Mouse (Mus musculus): ENCODE measurements around the gene Clmp. TPM values are rescaled to one million over a fixed set of nuclear protein-coding genes. Genes with fewer than 3 reads are reported as not detected.
A peak's percentile ranks its signal among the peaks of the same experiment; 100 is the strongest.
"Not testable (repeated sequence)": the region's sequence is repeated elsewhere in the genome, so short reads cannot be mapped to it uniquely, and the experiment has no call there.

Clmp gene
- total RNA-seq, 2 experiments from 2014 or later = 27.3 to 31.1 TPM

DNA sequence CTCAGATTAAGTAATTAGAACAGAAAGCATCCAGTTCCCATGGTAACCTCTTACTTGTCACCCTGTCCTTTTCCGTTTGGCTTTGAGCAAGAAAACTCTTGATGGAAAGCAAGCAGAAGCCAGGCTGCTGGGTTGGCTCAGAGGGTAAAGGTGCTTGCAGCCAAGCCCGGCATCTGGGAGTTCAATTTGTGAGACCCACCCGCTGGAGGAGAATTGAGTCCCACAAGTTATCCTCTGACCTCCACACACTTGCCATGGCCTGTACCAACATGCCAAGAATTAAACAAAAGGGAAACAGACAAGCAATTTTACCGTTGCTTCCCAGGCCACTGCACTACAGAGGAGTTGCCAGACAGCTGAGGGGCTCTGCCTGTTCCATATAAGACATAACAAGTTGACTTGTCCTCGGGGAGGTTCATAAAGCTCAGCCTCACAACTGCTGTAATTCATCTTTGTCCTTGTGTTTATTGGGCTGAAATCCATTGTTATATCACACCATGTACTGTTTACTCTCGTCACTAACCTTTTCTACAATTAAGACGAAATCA, 80.4 kb downstream of the Clmp start:
- no peak for TF ChIP-seq CTCF (IDR thresholded peaks at IDR 0.05)
- peak overlapping the region; percentile 41 for H3K27ac ChIP-seq
- no peak overlapping the region for H3K4me3 ChIP-seq
- intact Hi-C loops (cut with DNase I) = loop anchor here (10.0 kb wide), 1 partner anchor 421 kb away; no protein-coding TSS in a partner anchor
- no peak for DNase-seq (ENCODE audit: extremely low spot score in 1 of 2, low spot score in 2 of 2)

DNA sequence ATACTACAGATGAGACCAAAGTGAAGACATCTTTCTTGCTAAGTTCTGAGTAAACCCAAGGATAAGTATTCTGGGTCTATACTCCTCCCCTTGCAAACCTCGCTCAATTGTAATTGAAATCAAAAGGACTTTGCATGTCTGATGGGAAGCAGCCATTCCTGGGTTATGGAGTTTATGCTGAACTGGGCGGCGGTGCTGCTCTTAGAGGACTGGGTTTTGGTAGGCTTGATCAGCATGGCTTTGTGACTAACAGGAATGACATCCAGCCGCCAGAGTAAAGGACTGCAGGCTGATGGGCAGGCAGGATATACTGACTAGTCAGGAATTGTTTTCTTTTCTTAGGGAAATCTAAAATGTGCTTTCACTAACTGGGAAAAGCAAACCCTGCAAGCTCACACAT, 82.2 kb downstream of the Clmp start:
- no peak for TF ChIP-seq CTCF (IDR thresholded peaks at IDR 0.05)
- no peak for DNase-seq (ENCODE audit: extremely low spot score in 1 of 2, low spot score in 2 of 2)
- H3K4me3 ChIP-seq = no peak overlapping the region
- no peak overlapping the region for H3K27ac ChIP-seq
- intact Hi-C loops (cut with DNase I) = loop anchor here (10.0 kb wide), 1 partner anchor 423 kb away; no protein-coding TSS in a partner anchor

DNA sequence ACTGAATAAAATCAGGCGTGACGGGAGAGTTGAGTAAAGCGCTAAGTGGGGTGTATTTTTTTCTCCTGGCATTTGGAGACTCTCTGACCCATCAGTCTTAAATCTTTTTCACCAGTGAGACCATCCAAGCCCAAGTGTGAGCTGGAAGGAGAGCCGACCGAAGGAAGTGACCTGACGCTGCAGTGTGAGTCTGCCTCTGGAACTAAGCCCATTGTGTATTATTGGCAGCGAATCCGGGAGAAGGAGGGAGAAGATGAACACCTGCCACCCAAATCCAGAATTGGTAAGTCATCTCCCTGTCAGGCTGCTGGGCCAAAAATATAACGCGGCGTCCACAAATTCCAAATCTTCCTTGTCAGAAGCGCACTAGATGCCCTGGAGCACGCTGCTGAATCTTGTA, 86.5 kb downstream of the Clmp start:
- intact Hi-C loops (cut with DNase I) = no loop called here
- TF ChIP-seq CTCF (IDR thresholded peaks at IDR 0.05) = no peak
- Histone ChIP-seq H3K4me3 (no peak overlapping the region), H3K27ac (no peak overlapping the region)
- no peak for DNase-seq (ENCODE audit: extremely low spot score in 1 of 2, low spot score in 2 of 2)

DNA sequence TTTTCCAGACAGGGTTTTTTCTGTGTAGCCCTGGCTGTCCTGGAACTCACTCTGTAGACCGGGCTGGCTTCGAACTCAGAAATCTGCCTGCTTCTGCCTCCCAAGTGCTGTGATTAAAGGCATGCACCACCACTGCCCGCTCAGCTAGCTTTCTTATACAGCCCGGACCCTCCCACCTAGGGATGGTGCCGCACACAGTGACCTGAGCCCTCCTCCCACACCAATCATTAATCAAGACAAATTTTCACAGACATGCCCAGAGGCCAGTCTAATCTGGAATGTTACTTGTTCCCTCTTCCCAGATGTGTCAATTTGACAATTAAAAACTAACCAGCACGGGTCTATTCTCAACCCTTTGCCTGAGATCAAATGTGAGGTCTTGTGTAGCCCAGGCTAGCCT, 87.4 kb downstream of the Clmp start:
- H3K4me3 ChIP-seq; intact Hi-C loops (cut with DNase I); DNase-seq (ENCODE audit: extremely low spot score in 1 of 2, low spot score in 2 of 2); H3K27ac ChIP-seq: not testable (repeated sequence)

DNA sequence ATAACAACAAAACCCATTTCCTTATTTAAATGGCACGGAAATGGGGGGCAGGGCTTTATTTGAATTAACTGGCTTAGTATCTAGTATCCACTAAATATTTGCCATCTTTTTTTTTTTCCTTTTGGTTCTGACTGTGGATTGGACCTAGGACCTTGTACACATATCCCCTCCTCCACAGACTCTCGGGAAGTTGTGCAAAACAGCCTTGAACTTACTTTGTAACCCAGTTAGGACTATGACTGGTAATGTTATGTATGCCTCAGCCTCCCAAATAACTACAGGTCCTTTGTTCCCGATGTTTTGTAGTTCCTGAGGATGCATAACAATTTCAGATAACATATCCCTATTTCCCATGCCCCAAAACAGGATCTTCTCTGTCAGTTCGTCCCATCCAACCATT, 88.1 kb downstream of the Clmp start:
- no peak for DNase-seq (ENCODE audit: extremely low spot score in 1 of 2, low spot score in 2 of 2)
- no peak for TF ChIP-seq CTCF (IDR thresholded peaks at IDR 0.05)

DNA sequence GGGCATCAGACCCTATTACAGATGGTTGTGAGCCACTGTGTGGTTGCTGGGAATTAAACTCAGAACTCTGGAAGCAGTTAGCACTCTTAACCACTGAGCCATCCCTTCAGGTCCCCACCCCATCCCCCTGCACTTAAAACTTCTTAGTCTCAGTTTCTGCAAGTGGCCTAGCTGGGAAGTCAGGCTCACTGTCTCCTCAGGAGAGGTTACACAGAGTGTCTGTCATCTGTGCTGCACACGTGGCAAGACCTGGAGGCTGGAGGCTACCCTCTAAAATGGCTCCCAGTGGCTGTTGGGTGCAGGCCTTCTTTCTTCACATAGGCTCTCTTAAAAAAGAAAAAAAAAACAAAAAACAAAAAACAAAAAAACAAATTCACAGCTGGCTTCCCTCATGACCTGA, 90.3 kb downstream of the Clmp start:
- H3K4me3 ChIP-seq = no peak overlapping the region
- no peak for TF ChIP-seq CTCF (IDR thresholded peaks at IDR 0.05)
- no peak overlapping the region for H3K27ac ChIP-seq
- intact Hi-C loops (cut with DNase I) = no loop called here
- no peak for DNase-seq (ENCODE audit: extremely low spot score in 1 of 2, low spot score in 2 of 2)

More for the DNA sequence above, 88.1 kb downstream of the Clmp start:
- Histone ChIP-seq H3K27ac (no peak overlapping the region), H3K4me3 (no peak overlapping the region)
- intact Hi-C loops (cut with DNase I) = no loop called here

DNA sequence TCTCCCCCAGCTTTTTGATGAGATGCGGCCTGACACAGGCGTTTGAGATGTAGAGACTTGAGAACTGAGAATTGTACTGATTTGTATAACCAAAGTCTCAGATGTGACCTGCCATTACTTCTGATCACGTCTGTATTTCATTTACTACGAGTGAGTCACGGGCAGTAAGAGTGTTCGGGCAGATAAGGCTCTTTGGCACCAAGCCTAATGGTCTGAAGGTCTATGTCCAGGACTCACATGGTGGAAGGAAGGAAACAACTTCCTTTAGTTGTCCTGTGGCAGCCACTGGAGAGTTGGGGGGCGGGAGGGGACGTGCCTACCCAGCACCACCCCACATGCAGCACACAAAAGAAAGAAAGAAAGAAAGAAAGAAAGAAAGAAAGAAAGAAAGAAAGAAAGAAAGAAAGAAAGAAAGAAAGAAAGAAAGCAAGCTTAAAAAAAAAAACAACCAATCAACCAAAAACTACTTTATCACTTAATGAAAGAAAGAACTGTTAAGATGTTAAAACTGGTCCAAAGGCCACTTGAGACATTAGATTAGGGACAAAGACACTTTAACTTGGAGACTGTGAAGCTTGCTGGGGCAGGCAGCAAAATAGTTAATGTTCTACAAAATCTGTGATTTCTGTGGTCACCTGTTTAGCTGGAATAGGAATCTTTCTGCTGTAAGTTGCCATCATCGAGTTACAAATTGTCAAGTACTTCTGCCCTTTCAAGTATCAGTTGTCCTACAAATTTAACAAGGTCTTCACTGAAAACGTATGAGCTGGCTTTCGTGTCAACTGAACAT, 90.9 kb downstream of the Clmp start:
- H3K27ac ChIP-seq = no peak overlapping the region
- TF ChIP-seq CTCF (IDR thresholded peaks at IDR 0.05) = no peak

DNA sequence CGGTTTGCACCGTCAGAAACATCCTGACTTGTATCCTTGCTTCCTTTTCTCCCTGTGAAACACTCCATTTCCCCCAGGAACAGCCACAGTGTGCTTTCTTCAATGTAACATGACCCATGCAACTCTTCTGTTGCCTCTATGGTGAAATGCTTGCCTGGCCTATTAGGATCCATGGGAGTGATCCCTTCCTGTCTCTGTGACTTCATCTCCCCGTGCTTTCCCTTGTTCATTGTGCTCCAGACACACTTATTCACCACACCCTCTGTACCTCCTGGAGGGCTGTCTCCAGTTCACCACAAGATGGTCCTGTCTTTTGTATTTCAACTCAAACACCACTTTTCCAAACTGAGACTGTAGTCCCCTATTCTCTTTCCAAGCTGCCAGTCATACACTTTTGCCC, 94.3 kb downstream of the Clmp start:
- Histone ChIP-seq H3K4me3 (no peak overlapping the region), H3K27ac (no peak overlapping the region)
- DNase-seq (ENCODE audit: extremely low spot score in 1 of 2, low spot score in 2 of 2) = no peak
- no peak for TF ChIP-seq CTCF (IDR thresholded peaks at IDR 0.05)
- intact Hi-C loops (cut with DNase I) = no loop called here

More for the DNA sequence above, 90.9 kb downstream of the Clmp start:
- no peak for DNase-seq (ENCODE audit: extremely low spot score in 1 of 2, low spot score in 2 of 2)
- intact Hi-C loops (cut with DNase I) = no loop called here
- H3K4me3 ChIP-seq = no peak overlapping the region

DNA sequence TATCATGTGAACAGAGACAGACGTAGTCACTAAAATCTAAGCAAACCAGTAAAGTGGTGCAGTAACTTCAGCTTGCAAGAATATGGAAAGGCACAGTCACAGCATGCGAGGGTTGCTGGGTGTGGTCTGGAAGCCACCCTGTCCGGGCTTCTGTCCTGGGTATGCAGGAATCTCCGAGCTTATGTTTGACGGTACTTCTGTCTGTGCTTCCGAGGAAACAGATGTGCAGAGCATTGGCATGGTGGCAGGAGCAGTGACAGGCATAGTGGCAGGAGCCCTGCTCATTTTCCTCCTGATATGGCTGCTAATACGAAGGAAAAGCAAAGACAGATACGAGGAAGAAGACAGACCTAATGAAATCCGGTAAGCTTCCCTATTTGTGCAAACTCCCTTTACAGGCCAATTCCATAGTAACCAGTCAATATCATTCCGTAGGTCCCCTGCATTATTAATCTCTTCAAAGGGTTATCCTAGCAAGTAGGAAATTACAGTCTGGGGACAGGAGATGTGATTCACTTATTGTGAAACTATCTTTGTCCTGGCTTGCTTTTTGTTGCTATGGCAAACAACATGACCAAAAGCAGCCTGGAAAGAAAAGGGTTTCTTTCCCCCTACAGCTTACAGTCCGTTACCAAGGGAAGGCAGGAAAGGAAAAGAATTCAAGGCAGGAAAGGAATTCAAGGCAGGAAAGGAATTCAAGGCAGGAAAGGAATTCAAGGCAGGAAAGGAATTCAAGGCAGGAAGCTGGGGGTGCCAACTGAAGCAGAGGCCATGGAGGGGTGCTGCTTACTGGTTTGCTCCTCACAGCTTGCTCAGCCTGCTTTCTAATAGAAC, 95.3 kb downstream of the Clmp start:
- intact Hi-C loops (cut with DNase I) = no loop called here
- peak overlapping the region; percentile 17; the same call in 1 of the 2 replicates for H3K27ac ChIP-seq
- TF ChIP-seq CTCF (IDR thresholded peaks at IDR 0.05) = no peak
- DNase-seq (ENCODE audit: extremely low spot score in 1 of 2, low spot score in 2 of 2) = peak in 1 of 2 experiments; percentile 13
- H3K4me3 ChIP-seq = no peak overlapping the region

DNA sequence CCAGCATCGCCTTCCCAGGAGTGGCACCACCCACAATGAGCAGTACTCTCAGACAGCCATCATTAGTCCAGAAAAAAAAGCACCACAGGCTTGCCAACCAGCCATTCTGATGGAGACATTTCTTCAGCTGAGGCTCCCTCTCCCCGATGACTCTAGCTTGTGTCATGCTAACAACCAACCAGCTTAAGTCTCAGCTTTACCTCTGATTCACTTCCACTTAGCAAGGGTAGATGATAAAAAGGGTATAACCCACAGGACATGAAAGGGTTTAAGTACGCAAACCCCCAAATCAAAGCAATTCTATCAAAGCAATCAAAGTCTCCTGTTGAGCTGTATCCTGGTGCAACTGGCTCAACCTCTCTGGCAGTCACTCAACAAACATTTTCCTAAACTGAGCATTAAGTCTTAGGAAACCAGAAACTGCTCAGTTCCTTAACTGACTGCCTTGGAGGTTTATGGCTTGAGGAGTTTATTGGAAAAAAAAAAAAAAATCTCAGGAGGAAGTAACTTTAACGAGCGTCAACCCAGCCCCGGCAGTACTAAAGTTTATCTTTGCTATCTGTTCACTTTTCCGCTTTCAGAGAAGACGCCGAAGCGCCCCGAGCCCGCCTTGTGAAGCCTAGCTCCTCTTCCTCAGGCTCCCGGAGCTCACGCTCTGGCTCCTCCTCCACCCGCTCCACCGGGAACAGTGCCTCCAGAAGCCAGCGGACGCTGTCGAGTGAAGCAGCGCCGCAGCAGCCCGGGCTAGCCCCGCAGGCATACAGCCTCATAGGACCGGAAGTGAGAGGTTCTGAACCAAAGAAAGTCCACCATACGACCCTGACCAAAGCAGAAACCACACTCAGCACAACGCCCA, 96.2 kb downstream of the Clmp start:
- intact Hi-C loops (cut with DNase I) = no loop called here
- Histone ChIP-seq H3K27ac (peak overlapping the region; percentile 34), H3K4me3 (peak overlapping the region; percentile 14; the same call in 1 of the 2 replicates)
- no peak for TF ChIP-seq CTCF (IDR thresholded peaks at IDR 0.05)
- peak; percentile 18 to 37 for DNase-seq (ENCODE audit: extremely low spot score in 1 of 2, low spot score in 2 of 2)
